9 mouse cellular contexts compared by ENCODE assay signal in the genomic region with DNA sequence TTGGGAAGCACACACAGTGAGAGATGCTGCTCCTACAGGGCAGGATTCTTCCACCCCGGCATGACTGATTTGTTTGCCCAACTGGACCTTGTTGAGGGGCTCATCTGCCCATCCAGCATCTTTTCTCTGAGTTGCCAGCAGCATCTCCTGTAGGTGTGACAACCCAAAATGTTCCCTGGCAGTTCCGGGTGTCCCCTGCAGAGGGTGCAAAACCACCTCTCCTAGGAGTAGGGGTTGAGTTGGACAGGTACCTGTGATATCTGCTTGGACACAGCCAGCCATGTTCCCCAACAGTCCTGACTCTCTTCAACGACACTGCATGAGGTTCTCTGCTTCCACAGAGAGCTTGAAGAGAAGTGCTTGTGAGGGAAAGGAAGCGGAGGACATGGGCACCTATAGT. TPM values are rescaled to one million over a fixed set of nuclear protein-coding genes. Genes with fewer than 3 reads are reported as not detected.
DNase-seq lines count a peak whose midpoint lies in the region; ATAC-seq and TF ChIP-seq lines count a peak whose summit lies in the region.
"Had no signal": no experiment of that assay in that cellular context is flagged by ENCODE, and none has a peak within 500 bp of the region (broad histone marks: within the 10 kb centered on the region; RNA-seq: fewer than 3 reads in every experiment).

No protein-coding gene starts in this region.

- no peak overlapping the region for H3K4me3 ChIP-seq in cerebellum, adult 2 months (replicated peaks; ENCODE audit: insufficient read depth, low read depth, low read length)
- H3K4me3 ChIP-seq: embryonic facial prominence, embryonic 12.5 days had no signal

- no peaks in the 10 kb centered on the region for H3K27me3 ChIP-seq in cerebellum, adult 2 months (ENCODE audit: control insufficient read depth, insufficient read depth, low read length)
- H3K27me3 ChIP-seq: embryonic facial prominence, embryonic 12.5 days had no signal

- no peaks in the 10 kb centered on the region for H3K4me1 ChIP-seq in cerebellum, adult 2 months (ENCODE audit: control insufficient read depth, insufficient read depth, low read length)

- no peak overlapping the region for H3K27ac ChIP-seq in cerebellum, adult 2 months (ENCODE audit: insufficient read depth, low read length)
- H3K27ac ChIP-seq: embryonic facial prominence, embryonic 12.5 days had no signal

- TF ChIP-seq CTCF in cerebellum, adult 2 months (IDR thresholded peaks at IDR 0.05; ENCODE audit: borderline replicate concordance, insufficient read depth, low read depth, low read length) = 0 out of 2 replicates have a peak, but pooled peaks have one; percentile 8

- ATAC-seq in cerebellum, adult (ENCODE audit: insufficient number of reproducible peaks, low FRiP score, low TSS enrichment) = no peak

- WGBS in cerebellum, adult 2 months = 90% methylated on average over 4 of the region's 4 CpGs

- TF ChIP-seq POLR2A in cerebellum, adult 2 months (IDR thresholded peaks at IDR 0.05; ENCODE audit: borderline replicate concordance, insufficient read depth, low read length) = no peak

- intact Hi-C loops in left cerebral cortex, postnatal 10 days (cut with DNase I) = no loop called here

- no peak for DNase-seq in cerebellum, adult 2 months
- peak; percentile 31 for DNase-seq in urinary bladder, postnatal 25 days (ENCODE audit: low spot score)
- no peak for DNase-seq in urinary bladder, postnatal 10 days (ENCODE audit: low spot score)
- DNase-seq in lung, postnatal 10 days = peak; percentile 30
- DNase-seq in layer of hippocampus, postnatal 10 days (ENCODE audit: low spot score in 2 of 2) = no peak
- no peak for DNase-seq in left cerebral cortex, postnatal 10 days (ENCODE audit: extremely low spot score in 1 of 2, low spot score in 2 of 2)
- DNase-seq in right cerebral cortex, adult 18-20 months = no peak

RNA-seq across cellular contexts. Expression of gene Gpr161, which starts 5.8 kb away (rescaled TPM):
- polyA plus RNA-seq in cerebellum, adult 2 months (2012; rRNA removed) = 3.3 and 3.8 TPM in 2 replicates
- total RNA-seq in layer of hippocampus, postnatal 10 days (2021) = 10 to 100 TPM; 49.1 to 50.3 TPM
- total RNA-seq in left cerebral cortex, postnatal 10 days (2021) = 10 to 100 TPM; 12.7 to 14.3 TPM

RNA-seq across cellular contexts. Expression of gene Tiprl, which starts 53.0 kb away (rescaled TPM):
- 49.4 and 52.2 TPM in 2 replicates for polyA plus RNA-seq in cerebellum, adult 2 months (2012; rRNA removed)
- 10 to 100 TPM; 74.4 to 78.0 TPM for total RNA-seq in layer of hippocampus, postnatal 10 days (2021)
- 10 to 100 TPM; 72.8 to 75.8 TPM for total RNA-seq in left cerebral cortex, postnatal 10 days (2021)

Comparison
In these comparisons a context has a peak if more than half of its experiments do, and no peak if none do; other contexts are left out.
1. DNase-seq: peak in urinary bladder, postnatal 25 days (single experiment) and lung, postnatal 10 days (single experiment); none in cerebellum, adult 2 months (0 of 2), urinary bladder, postnatal 10 days (single experiment), layer of hippocampus, postnatal 10 days (0 of 2), left cerebral cortex, postnatal 10 days (0 of 2) and right cerebral cortex, adult 18-20 months (single experiment).